Comparison of ENCODE assay signal across 8 mouse cellular contexts in the genomic region with DNA sequence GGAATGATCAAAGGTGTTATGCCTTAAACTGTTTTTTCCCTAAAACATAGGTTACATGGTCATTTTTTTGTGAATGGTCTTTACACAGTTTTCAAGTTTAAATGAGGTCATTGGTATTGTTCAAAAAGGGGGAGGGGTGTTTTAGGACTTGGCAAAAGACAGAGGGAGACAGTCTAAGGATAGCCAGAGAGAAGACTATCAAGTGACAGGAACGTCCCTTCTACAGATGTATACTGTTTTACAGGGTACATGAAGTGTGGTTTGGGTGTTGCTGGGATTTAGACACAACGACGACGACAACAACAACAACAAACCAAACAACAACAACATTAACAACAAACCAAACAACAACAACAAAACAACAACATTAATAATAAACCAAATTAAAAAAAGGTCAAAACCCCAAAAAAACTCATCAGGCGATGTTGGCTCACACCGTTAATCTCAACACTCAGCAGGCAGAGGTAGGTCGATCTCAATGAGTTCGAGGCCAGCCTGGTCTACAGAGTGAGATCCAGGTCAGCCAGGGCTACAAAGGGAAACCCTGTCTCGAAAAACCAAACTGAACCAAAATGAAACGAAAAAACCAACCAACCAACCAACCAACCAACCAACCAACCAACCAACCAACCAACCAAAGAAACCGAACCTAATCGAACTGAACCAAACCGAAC. TPM values are rescaled to one million over a fixed set of nuclear protein-coding genes. Genes with fewer than 3 reads are reported as not detected.
DNase-seq lines count a peak whose midpoint lies in the region; ATAC-seq and TF ChIP-seq lines count a peak whose summit lies in the region.

No protein-coding gene starts in this region.

- H3K4me1 ChIP-seq in heart, embryonic 13.5 days, result peaks cover 8% of the 10 kb centered on the region
- peaks cover 6% of the 10 kb centered on the region for H3K4me1 ChIP-seq in E14TG2a.4 (replicated peaks; ENCODE audit: low read depth, low read length)
- H3K4me1 ChIP-seq in hindbrain, embryonic 10.5 days (replicated peaks), result peaks cover 7% of the 10 kb centered on the region; the same call in 1 of the 2 replicates

- intact Hi-C loops in heart, postnatal 36 days (cut with DNase I), result no loop called here

- H3K9me3 ChIP-seq in heart, embryonic 13.5 days, result no peaks in the 10 kb centered on the region
- H3K9me3 ChIP-seq in E14TG2a.4 (ENCODE audit: low read length), result peaks cover 35% of the 10 kb centered on the region
- peaks cover 12% of the 10 kb centered on the region for H3K9me3 ChIP-seq in hindbrain, embryonic 10.5 days

- peaks cover 17% of the 10 kb centered on the region; the same call in 1 of the 2 replicates for H3K36me3 ChIP-seq in heart, embryonic 13.5 days
- H3K36me3 ChIP-seq in E14TG2a.4 (ENCODE audit: insufficient read depth, low read length) (peaks cover 10% of the 10 kb centered on the region; the same call in 1 of the 2 replicates), macrophage (ENCODE audit: inconsistent target) (no peaks in the 10 kb centered on the region; the same call in 1 of the 2 replicates)
- H3K36me3 ChIP-seq in hindbrain, embryonic 10.5 days, result peaks cover 11% of the 10 kb centered on the region

- no peak for ATAC-seq in heart, embryonic 13.5 days (ENCODE audit: extremely low read depth, insufficient number of reproducible peaks, low FRiP score, low TSS enrichment)
- no peak for ATAC-seq in granulocyte monocyte progenitor cell, adult 5-6 weeks (replicated peaks; ENCODE audit: poor library complexity, severe bottlenecking)

- no peak for TF ChIP-seq CTCF in E14TG2a.4 (conservative IDR thresholded peaks at IDR 0.05; ENCODE audit: low read length)

- H3K4me2 ChIP-seq in heart, embryonic 13.5 days, result peak overlapping the region; percentile 78

- H3K9ac ChIP-seq in heart, embryonic 13.5 days, result no peak overlapping the region

- H3K4me3 ChIP-seq in heart, embryonic 13.5 days, result peak overlapping the region; percentile 60
- H3K4me3 ChIP-seq in E14TG2a.4 (replicated peaks; ENCODE audit: low read length) (peak overlapping the region; percentile 83), macrophage (ENCODE audit: inconsistent target) (peak overlapping the region; percentile 81)
- peak overlapping the region; percentile 68 for H3K4me3 ChIP-seq in hindbrain, embryonic 10.5 days

- no peaks in the 10 kb centered on the region for H3K27me3 ChIP-seq in heart, embryonic 13.5 days (replicated peaks)
- no peaks in the 10 kb centered on the region for H3K27me3 ChIP-seq in E14TG2a.4 (ENCODE audit: insufficient read depth, low read length)
- H3K27me3 ChIP-seq in hindbrain, embryonic 10.5 days (ENCODE audit: insufficient read depth, poor library complexity, severe bottlenecking), result no peaks in the 10 kb centered on the region

- H3K79me2 ChIP-seq in macrophage (ENCODE audit: inconsistent target), result peaks cover 7% of the 10 kb centered on the region; the same call in 1 of the 2 replicates

- DNase-seq in heart, postnatal 36 days, result no peak
- no peak for DNase-seq in hindbrain, embryonic 10.5 days (ENCODE audit: low spot score)
- no peak for DNase-seq in embryo, embryonic 10 days (ENCODE audit: low spot score)
- DNase-seq in frontal cortex, postnatal 14 days (ENCODE audit: low spot score in 2 of 2), result no peak

- no peak overlapping the region for H3K27ac ChIP-seq in heart, embryonic 13.5 days (replicated peaks)
- peak overlapping the region; percentile 83; the same call in 1 of the 2 replicates for H3K27ac ChIP-seq in hindbrain, embryonic 10.5 days
- no peak overlapping the region for H3K27ac ChIP-seq in macrophage

- 64% methylated on average over 13 of the region's 13 CpGs for WGBS in heart, embryonic 13.5 days
- WGBS in hindbrain, embryonic 10.5 days, result 75% methylated on average over 13 of the region's 13 CpGs
- WGBS in macrophage (ENCODE audit: missing documents), result 61% methylated on average over 13 of the region's 13 CpGs

RNA-seq across cellular contexts. Expression of a gene that starts 52.0 kb away (rescaled TPM):
- polyA plus RNA-seq in heart, embryonic 13.5 days (2015; fragmentation: Nextera tagmentation; extraction: Ambion mirVana), result 50.3 and 51.8 TPM in 2 replicates
- 10 to 100 TPM; 33.6 to 37.9 TPM for total RNA-seq in heart, postnatal 36 days (2021)
- 111 and 144 TPM in 2 replicates for polyA plus RNA-seq in hindbrain, embryonic 10.5 days (2016; fragmentation: Nextera tagmentation; extraction: Ambion mirVana)
- total RNA-seq in macrophage (2018; cell fraction: chromatin; rRNA removed), result 1,000 to 10,000 TPM in 5 of 26 experiments, 100 to 1,000 TPM in 21; 184 to 1,471 (median 493) TPM
- 100 to 1,000 TPM in 2 of 26 experiments, 10 to 100 TPM in 24; 31.0 to 140 (median 69.6) TPM for total RNA-seq in macrophage (2018; cell fraction: cytosol; rRNA removed)
- total RNA-seq in macrophage (2018; cell fraction: nucleus; rRNA removed), result 1,000 to 10,000 TPM in 2 of 26 experiments, 100 to 1,000 TPM in 24; 160 to 1,941 (median 340) TPM
- polyA plus RNA-seq in macrophage (2018), result 30.4 to 56.1 TPM (median 32.6 TPM) in 3 replicates
- 59.3 and 77.5 TPM in 2 replicates for total RNA-seq in granulocyte monocyte progenitor cell, adult 5-6 weeks (2014; fragmentation: Nextera tagmentation)
- total RNA-seq in granulocyte monocyte progenitor cell, adult 5-6 weeks (2017), result 21.2 and 36.5 TPM in 2 replicates
